26 mouse cellular contexts compared by ENCODE assay signal in genomic region chr5:123272927-123273326, GRCm38 (mm10). TPM values are rescaled to one million over a fixed set of nuclear protein-coding genes. Genes with fewer than 3 reads are reported as not detected.
A peak's percentile ranks its signal among the peaks of the same experiment; 100 is the strongest.
DNase-seq lines count a peak whose midpoint lies in the region; ATAC-seq lines count a peak whose summit lies in the region.
"Had no signal": no experiment of that assay in that cellular context is flagged by ENCODE, and none has a peak within 500 bp of the region (broad histone marks: within the 10 kb centered on the region; RNA-seq: fewer than 3 reads in every experiment).

No protein-coding gene starts in this region.

- H3K4me1 ChIP-seq in forebrain, embryonic 12.5 days, result peaks cover 26% of the 10 kb centered on the region
- peaks cover 33% of the 10 kb centered on the region for H3K4me1 ChIP-seq in forebrain, embryonic 10.5 days
- H3K4me1 ChIP-seq in midbrain, embryonic 13.5 days (replicated peaks), result peaks cover 25% of the 10 kb centered on the region
- H3K4me1 ChIP-seq in midbrain, embryonic 15.5 days, result peaks cover 14% of the 10 kb centered on the region
- H3K4me1 ChIP-seq in forebrain, embryonic 15.5 days, result peaks cover 53% of the 10 kb centered on the region
- peaks cover 14% of the 10 kb centered on the region for H3K4me1 ChIP-seq in midbrain, embryonic 16.5 days (ENCODE audit: control insufficient read depth, insufficient read depth, low read length)
- H3K4me1 ChIP-seq: heart, embryonic 10.5 days had no signal

- whole genome bisulfite sequencing in forebrain, embryonic 12.5 days, result 57% methylated on average over 5 of the region's 5 CpGs
- 82% methylated on average over 5 of the region's 5 CpGs for WGBS in forebrain, embryonic 10.5 days
- WGBS in midbrain, embryonic 13.5 days, result 43% methylated on average over 5 of the region's 5 CpGs
- 38% methylated on average over 5 of the region's 5 CpGs for WGBS in midbrain, embryonic 15.5 days
- WGBS in forebrain, embryonic 15.5 days, result 30% methylated on average over 5 of the region's 5 CpGs
- 43% methylated on average over 5 of the region's 5 CpGs for WGBS in midbrain, embryonic 16.5 days

- no peaks in the 10 kb centered on the region for H3K9me3 ChIP-seq in forebrain, embryonic 12.5 days
- H3K9me3 ChIP-seq in forebrain, embryonic 10.5 days, result peaks cover 3% of the 10 kb centered on the region; the same call in 1 of the 2 replicates
- no peaks in the 10 kb centered on the region for H3K9me3 ChIP-seq in midbrain, embryonic 13.5 days
- no peaks in the 10 kb centered on the region for H3K9me3 ChIP-seq in midbrain, embryonic 15.5 days
- H3K9me3 ChIP-seq in forebrain, embryonic 15.5 days, result no peaks in the 10 kb centered on the region
- no peaks in the 10 kb centered on the region for H3K9me3 ChIP-seq in midbrain, embryonic 16.5 days (replicated peaks; ENCODE audit: control insufficient read depth, low read length, poor library complexity, severe bottlenecking)
- H3K9me3 ChIP-seq: embryonic facial prominence, embryonic 12.5 days; embryonic facial prominence, embryonic 15.5 days; heart, embryonic 10.5 days; heart, embryonic 13.5 days had no signal

- H3K9ac ChIP-seq in forebrain, embryonic 12.5 days, result no peak overlapping the region
- no peak overlapping the region for H3K9ac ChIP-seq in midbrain, embryonic 13.5 days (replicated peaks)
- no peak overlapping the region for H3K9ac ChIP-seq in midbrain, embryonic 15.5 days
- H3K9ac ChIP-seq in forebrain, embryonic 15.5 days (replicated peaks), result no peak overlapping the region
- no peak overlapping the region for H3K9ac ChIP-seq in midbrain, embryonic 16.5 days (ENCODE audit: low read depth, low read length)
- H3K9ac ChIP-seq: embryonic facial prominence, embryonic 12.5 days; embryonic facial prominence, embryonic 15.5 days; heart, embryonic 13.5 days; hindbrain, embryonic 14.5 days had no signal

- H3K4me3 ChIP-seq in forebrain, embryonic 12.5 days (replicated peaks), result no peak overlapping the region
- no peak overlapping the region for H3K4me3 ChIP-seq in forebrain, embryonic 10.5 days
- H3K4me3 ChIP-seq in midbrain, embryonic 13.5 days (replicated peaks), result no peak overlapping the region
- no peak overlapping the region for H3K4me3 ChIP-seq in midbrain, embryonic 15.5 days
- H3K4me3 ChIP-seq in forebrain, embryonic 15.5 days, result no peak overlapping the region
- no peak overlapping the region for H3K4me3 ChIP-seq in midbrain, embryonic 16.5 days (ENCODE audit: low read depth, low read length)
- H3K4me3 ChIP-seq: embryonic facial prominence, embryonic 12.5 days; embryonic facial prominence, embryonic 15.5 days; heart, adult 2 months; heart, embryonic 10.5 days; heart, embryonic 13.5 days had no signal

- no peaks in the 10 kb centered on the region for H3K36me3 ChIP-seq in forebrain, embryonic 12.5 days (replicated peaks)
- no peaks in the 10 kb centered on the region for H3K36me3 ChIP-seq in forebrain, embryonic 10.5 days (replicated peaks)
- H3K36me3 ChIP-seq in midbrain, embryonic 13.5 days, result no peaks in the 10 kb centered on the region
- no peaks in the 10 kb centered on the region for H3K36me3 ChIP-seq in midbrain, embryonic 15.5 days (replicated peaks)
- H3K36me3 ChIP-seq in forebrain, embryonic 15.5 days, result no peaks in the 10 kb centered on the region
- H3K36me3 ChIP-seq in midbrain, embryonic 16.5 days (ENCODE audit: control insufficient read depth, insufficient read depth, low read length), result no peaks in the 10 kb centered on the region
- H3K36me3 ChIP-seq: embryonic facial prominence, embryonic 12.5 days; embryonic facial prominence, embryonic 15.5 days; heart, embryonic 10.5 days; heart, embryonic 13.5 days had no signal

- peak; percentile 30; the same call in 1 of the 2 replicates for ATAC-seq in forebrain, embryonic 12.5 days (ENCODE audit: low FRiP score)
- ATAC-seq in midbrain, embryonic 13.5 days, result peak; percentile 65; the same call in 1 of the 2 replicates
- ATAC-seq in midbrain, embryonic 15.5 days (replicated peaks), result no peak
- peak; percentile 91 for ATAC-seq in forebrain, embryonic 15.5 days (replicated peaks)
- 0 out of 2 replicates have a peak, but pooled peaks have one; percentile 39 for ATAC-seq in midbrain, embryonic 16.5 days
- ATAC-seq: activated CD4-positive, CD25-positive, alpha-beta regulatory T cell, adult 4 months; hindbrain, postnatal 0 days; inflammation-experienced regulatory T-cells, adult 6 months had no signal

- H3K27me3 ChIP-seq in forebrain, embryonic 12.5 days, result peaks cover 9% of the 10 kb centered on the region; the same call in 1 of the 2 replicates
- H3K27me3 ChIP-seq in forebrain, embryonic 10.5 days (ENCODE audit: poor library complexity, severe bottlenecking), result no peaks in the 10 kb centered on the region
- H3K27me3 ChIP-seq in midbrain, embryonic 13.5 days, result no peaks in the 10 kb centered on the region
- no peaks in the 10 kb centered on the region for H3K27me3 ChIP-seq in midbrain, embryonic 15.5 days (replicated peaks)
- no peaks in the 10 kb centered on the region for H3K27me3 ChIP-seq in forebrain, embryonic 15.5 days
- H3K27me3 ChIP-seq in midbrain, embryonic 16.5 days (ENCODE audit: control insufficient read depth, insufficient read depth, low read depth, low read length), result no peaks in the 10 kb centered on the region
- H3K27me3 ChIP-seq: embryonic facial prominence, embryonic 12.5 days; embryonic facial prominence, embryonic 15.5 days; heart, embryonic 13.5 days had no signal

- no peak overlapping the region for H3K27ac ChIP-seq in forebrain, embryonic 12.5 days
- H3K27ac ChIP-seq in forebrain, embryonic 10.5 days, result no peak overlapping the region
- no peak overlapping the region; the same call in 1 of the 2 replicates for H3K27ac ChIP-seq in midbrain, embryonic 13.5 days
- H3K27ac ChIP-seq in midbrain, embryonic 15.5 days, result no peak overlapping the region
- peak overlapping the region; percentile 64 for H3K27ac ChIP-seq in forebrain, embryonic 15.5 days (replicated peaks)
- H3K27ac ChIP-seq in midbrain, embryonic 16.5 days (ENCODE audit: low read length), result no peak overlapping the region
- H3K27ac ChIP-seq: embryonic facial prominence, embryonic 12.5 days; embryonic facial prominence, embryonic 15.5 days; heart, adult 2 months; heart, embryonic 10.5 days; heart, embryonic 13.5 days; hindbrain, embryonic 14.5 days; hindbrain, postnatal 0 days had no signal

- DNase-seq in forebrain, embryonic 10.5 days (ENCODE audit: extremely low spot score, low spot score), result no peak
- no peak for DNase-seq in spleen, postnatal 4 days (ENCODE audit: low spot score in 2 of 2)
- no peak for DNase-seq in right cerebral cortex, adult 18-20 months
- DNase-seq: adrenal gland, adult 8-10 months; adrenal gland, postnatal 25 days; cerebellum, adult 2 months; cerebellum, adult 9-11 months; cerebellum, postnatal 25 days; gastrocnemius, postnatal 10 days; gastrocnemius, postnatal 36 days; heart, adult 2 months; heart, postnatal 14 days; heart, postnatal 4 days had no signal

- no peak overlapping the region for H3K4me2 ChIP-seq in forebrain, embryonic 12.5 days
- no peak overlapping the region for H3K4me2 ChIP-seq in midbrain, embryonic 13.5 days (replicated peaks)
- no peak overlapping the region for H3K4me2 ChIP-seq in midbrain, embryonic 15.5 days
- H3K4me2 ChIP-seq in forebrain, embryonic 15.5 days (replicated peaks), result no peak overlapping the region
- no peak overlapping the region for H3K4me2 ChIP-seq in midbrain, embryonic 16.5 days (ENCODE audit: low read length)
- H3K4me2 ChIP-seq: embryonic facial prominence, embryonic 12.5 days; embryonic facial prominence, embryonic 15.5 days; heart, embryonic 13.5 days; hindbrain, embryonic 14.5 days had no signal

RNA-seq across cellular contexts. Expression of gene Wdr66, which starts 21.0 kb away (rescaled TPM):
- polyA plus RNA-seq in forebrain, embryonic 12.5 days (2016; fragmentation: Nextera tagmentation; extraction: Ambion mirVana), result 1.3 and 2.3 TPM in 2 replicates
- 1.4 and 1.5 TPM in 2 replicates for polyA plus RNA-seq in forebrain, embryonic 10.5 days (2016; fragmentation: Nextera tagmentation; extraction: Ambion mirVana)
- 0.93 and 1.2 TPM in 2 replicates for polyA plus RNA-seq in midbrain, embryonic 13.5 days (2015; fragmentation: Nextera tagmentation; extraction: Ambion mirVana)
- 1.3 and 1.5 TPM in 2 replicates for polyA plus RNA-seq in midbrain, embryonic 15.5 days (2015; fragmentation: Nextera tagmentation; extraction: Ambion mirVana)
- polyA plus RNA-seq in forebrain, embryonic 15.5 days (2015; fragmentation: Nextera tagmentation; extraction: Ambion mirVana), result 2.7 TPM in 2 replicates
- polyA plus RNA-seq in midbrain, embryonic 16.5 days (2015; fragmentation: Nextera tagmentation; extraction: Ambion mirVana), result 0.94 and 1.7 TPM in 2 replicates
